Mouse (Mus musculus) cerebral cortex, adult 2 months (tissue): ENCODE measurements around the gene Supt5.

Experiments used
- WGBS: fragments of 180-500 bp; shearing (Covaris S2); methylation state at CpG from one replicate; pipeline ENCODE4 v1.1.7; 2018; 5-methylcytosine and 5-hydroxymethylcytosine counted together

Gene Supt5

GRCm38 (mm10) chr7:28375176-28375921 lies 36.8 kb upstream of the Supt5 start:
- 2% methylated on average over 35 of the region's 36 CpGs for WGBS

GRCm38 (mm10) chr7:28374647-28375046 lies 36.1 kb upstream of the Supt5 start:
- 67% methylated on average over 10 of the region's 10 CpGs for WGBS

- 88% methylated on average over 7 of the region's 7 CpGs for WGBS
Observed at GRCm38 (mm10) chr7:28373891-28374495, 35.4 kb upstream of the Supt5 start.

- WGBS: under 1% methylated on average over 9 of the region's 9 CpGs
Observed at GRCm38 (mm10) chr7:28373131-28373581, 34.6 kb upstream of the Supt5 start.

GRCm38 (mm10) chr7:28372251-28373108 lies 33.9 kb upstream of the Supt5 start, which contains the start of gene Plekhg2:
Gene Plekhg2 (minus strand): TSS chr7:28372599.
- under 1% methylated on average over 66 of the region's 66 CpGs for WGBS

GRCm38 (mm10) chr7:28371514-28371989 lies 33.0 kb upstream of the Supt5 start:
- WGBS: 2% methylated on average over 41 of the region's 43 CpGs

GRCm38 (mm10) chr7:28370977-28371513 lies 32.5 kb upstream of the Supt5 start:
- 20% methylated on average over 11 of the region's 11 CpGs for WGBS

GRCm38 (mm10) chr7:28370051-28370450 lies 31.5 kb upstream of the Supt5 start:
- WGBS: 92% methylated on average over 14 of the region's 14 CpGs

GRCm38 (mm10) chr7:28368276-28368920 lies 29.9 kb upstream of the Supt5 start:
- 89% methylated on average over 16 of the region's 16 CpGs for WGBS

- WGBS: 82% methylated on average over 16 of the region's 16 CpGs
Observed at GRCm38 (mm10) chr7:28367663-28368275, 29.2 kb upstream of the Supt5 start.

- 72% methylated on average over 16 of the region's 16 CpGs for WGBS
Observed at GRCm38 (mm10) chr7:28362441-28363060, 24.0 kb upstream of the Supt5 start.

GRCm38 (mm10) chr7:28361647-28362341 lies 23.2 kb upstream of the Supt5 start:
- 78% methylated on average over 20 of the region's 20 CpGs for WGBS

GRCm38 (mm10) chr7:28360291-28360690 lies 21.7 kb upstream of the Supt5 start:
- 90% methylated on average over 6 of the region's 6 CpGs for WGBS

- WGBS: 89% methylated on average over 10 of the region's 10 CpGs
Observed at GRCm38 (mm10) chr7:28359854-28360253, 21.3 kb upstream of the Supt5 start.

- 73% methylated on average over 7 of the region's 7 CpGs for WGBS
Observed at GRCm38 (mm10) chr7:28358431-28358830, 19.9 kb upstream of the Supt5 start.

- 24% methylated on average over 5 of the region's 5 CpGs for WGBS
Observed at GRCm38 (mm10) chr7:28357984-28358383, 19.4 kb upstream of the Supt5 start.

GRCm38 (mm10) chr7:28356981-28357380 lies 18.4 kb upstream of the Supt5 start:
- WGBS: 20% methylated on average over 5 of the region's 5 CpGs

GRCm38 (mm10) chr7:28355221-28355620 lies 16.7 kb upstream of the Supt5 start:
- 96% methylated on average over 3 of the region's 3 CpGs for WGBS

GRCm38 (mm10) chr7:28354596-28354995 lies 16.1 kb upstream of the Supt5 start:
- WGBS: 91% methylated on average over 3 of the region's 3 CpGs

GRCm38 (mm10) chr7:28354113-28354581 lies 15.6 kb upstream of the Supt5 start:
- WGBS: 87% methylated on average over 3 of the region's 3 CpGs
